Mouse (Mus musculus): ENCODE measurements around the gene Igsf6. TPM values are rescaled to one million over a fixed set of nuclear protein-coding genes. Genes with fewer than 3 reads are reported as not detected.

Igsf6 gene
- polyA plus RNA-seq (2016; fragmentation: Nextera tagmentation; extraction: Ambion mirVana): 1.3 and 1.5 TPM in 2 replicates

- no peak for DNase-seq (ENCODE audit: low spot score)
- peaks cover 87% of the 10 kb centered on the region for H3K36me3 ChIP-seq
- H3K9me3 ChIP-seq: no peaks in the 10 kb centered on the region
- no peaks in the 10 kb centered on the region for H3K27me3 ChIP-seq (ENCODE audit: insufficient read depth, poor library complexity, severe bottlenecking)
- H3K27ac ChIP-seq: no peak within 1 kb of the TSS
- H3K4me3 ChIP-seq: no peak within 1 kb of the TSS
- H3K4me1 ChIP-seq (replicated peaks): no peaks in the 10 kb centered on the region
- 91% methylated on average over 11 of the region's 11 CpGs for WGBS
These were observed at the start of gene Igsf6 for GRCm38 (mm10) chr7:121074281-121074680. Gene Igsf6 (minus strand): TSS chr7:121074572.

GRCm38 (mm10) chr7:121120143-121120818 lies 45.9 kb upstream of the Igsf6 start:
- Histone ChIP-seq H3K36me3 (no peaks in the 10 kb centered on the region), H3K4me1 (replicated peaks) (no peaks in the 10 kb centered on the region), H3K9me3 (no peaks in the 10 kb centered on the region), H3K4me3 (no peak overlapping the region), H3K27me3 (ENCODE audit: insufficient read depth, poor library complexity, severe bottlenecking) (no peaks in the 10 kb centered on the region), H3K27ac (peak overlapping the region; percentile 54; the same call in 1 of the 2 replicates)
- 13% methylated on average over 10 of the region's 10 CpGs for WGBS
- peak; percentile 79 for DNase-seq (ENCODE audit: low spot score)

GRCm38 (mm10) chr7:121111762-121112161 lies 37.4 kb upstream of the Igsf6 start:
- 66% methylated on average over 3 of the region's 3 CpGs for WGBS
- no peak overlapping the region for H3K4me3 ChIP-seq
- no peaks in the 10 kb centered on the region for H3K9me3 ChIP-seq

GRCm38 (mm10) chr7:121111321-121111720 lies 36.9 kb upstream of the Igsf6 start:
- H3K36me3 ChIP-seq: no peaks in the 10 kb centered on the region
- no peaks in the 10 kb centered on the region for H3K9me3 ChIP-seq
- no peaks in the 10 kb centered on the region for H3K27me3 ChIP-seq (ENCODE audit: insufficient read depth, poor library complexity, severe bottlenecking)
- no peak for DNase-seq (ENCODE audit: low spot score)
- WGBS: 51% methylated on average over 3 of the region's 3 CpGs
- H3K4me3 ChIP-seq: no peak overlapping the region
- H3K27ac ChIP-seq: no peak overlapping the region
- no peaks in the 10 kb centered on the region for H3K4me1 ChIP-seq (replicated peaks)

More at GRCm38 (mm10) chr7:121111762-121112161, 37.4 kb upstream of the Igsf6 start:
- H3K27ac ChIP-seq: no peak overlapping the region
- DNase-seq (ENCODE audit: low spot score): no peak
- H3K36me3 ChIP-seq: no peaks in the 10 kb centered on the region
- H3K4me1 ChIP-seq (replicated peaks): no peaks in the 10 kb centered on the region
- H3K27me3 ChIP-seq (ENCODE audit: insufficient read depth, poor library complexity, severe bottlenecking): no peaks in the 10 kb centered on the region

GRCm38 (mm10) chr7:121107851-121108250 lies 33.5 kb upstream of the Igsf6 start:
- H3K4me3 ChIP-seq: no peak overlapping the region
- H3K4me1 ChIP-seq (replicated peaks): no peaks in the 10 kb centered on the region
- H3K27ac ChIP-seq: no peak overlapping the region
- no peak for DNase-seq (ENCODE audit: low spot score)
- no peaks in the 10 kb centered on the region for H3K9me3 ChIP-seq
- 59% methylated on average over 3 of the region's 3 CpGs for WGBS
- no peaks in the 10 kb centered on the region for H3K27me3 ChIP-seq (ENCODE audit: insufficient read depth, poor library complexity, severe bottlenecking)
- H3K36me3 ChIP-seq: no peaks in the 10 kb centered on the region

GRCm38 (mm10) chr7:121098614-121099389 lies 24.4 kb upstream of the Igsf6 start:
- Histone ChIP-seq H3K4me1 (replicated peaks) (0 out of 2 replicates have a peak, but pooled peaks cover 3% of the 10 kb centered on the region), H3K27me3 (ENCODE audit: insufficient read depth, poor library complexity, severe bottlenecking) (no peaks in the 10 kb centered on the region), H3K27ac (no peak overlapping the region), H3K4me3 (no peak overlapping the region), H3K9me3 (no peaks in the 10 kb centered on the region), H3K36me3 (no peaks in the 10 kb centered on the region)
- DNase-seq (ENCODE audit: low spot score): no peak
- WGBS: 76% methylated on average over 10 of the region's 10 CpGs

GRCm38 (mm10) chr7:121093026-121093425 lies 18.7 kb upstream of the Igsf6 start:
- no peaks in the 10 kb centered on the region for H3K36me3 ChIP-seq
- no peak for DNase-seq (ENCODE audit: low spot score)
- 78% methylated on average over 4 of the region's 4 CpGs for WGBS

GRCm38 (mm10) chr7:121090748-121091147 lies 16.4 kb upstream of the Igsf6 start:
- no peak for DNase-seq (ENCODE audit: low spot score)
- H3K4me1 ChIP-seq (replicated peaks): peaks cover 8% of the 10 kb centered on the region; the same call in 1 of the 2 replicates
- H3K27ac ChIP-seq: no peak overlapping the region
- H3K4me3 ChIP-seq: no peak overlapping the region
- 95% methylated on average over 7 of the region's 7 CpGs for WGBS
- H3K36me3 ChIP-seq: no peaks in the 10 kb centered on the region
- H3K9me3 ChIP-seq: no peaks in the 10 kb centered on the region
- H3K27me3 ChIP-seq (ENCODE audit: insufficient read depth, poor library complexity, severe bottlenecking): no peaks in the 10 kb centered on the region

More at GRCm38 (mm10) chr7:121093026-121093425, 18.7 kb upstream of the Igsf6 start:
- no peaks in the 10 kb centered on the region for H3K27me3 ChIP-seq (ENCODE audit: insufficient read depth, poor library complexity, severe bottlenecking)
- H3K9me3 ChIP-seq: no peaks in the 10 kb centered on the region
- no peak overlapping the region for H3K27ac ChIP-seq
- no peak overlapping the region for H3K4me3 ChIP-seq
- H3K4me1 ChIP-seq (replicated peaks): no peaks in the 10 kb centered on the region

- no peak for DNase-seq (ENCODE audit: low spot score)
- Histone ChIP-seq H3K4me1 (replicated peaks) (peaks cover 18% of the 10 kb centered on the region), H3K9me3 (no peaks in the 10 kb centered on the region), H3K36me3 (no peaks in the 10 kb centered on the region), H3K27ac (no peak overlapping the region), H3K27me3 (ENCODE audit: insufficient read depth, poor library complexity, severe bottlenecking) (no peaks in the 10 kb centered on the region), H3K4me3 (no peak overlapping the region)
- WGBS: 74% methylated on average over 5 of the region's 5 CpGs
These were observed 14.4 kb upstream of the Igsf6 start for GRCm38 (mm10) chr7:121088745-121089144.

- peak; percentile 23 for DNase-seq (ENCODE audit: low spot score)
- Histone ChIP-seq H3K27me3 (ENCODE audit: insufficient read depth, poor library complexity, severe bottlenecking) (no peaks in the 10 kb centered on the region), H3K9me3 (no peaks in the 10 kb centered on the region), H3K27ac (peak overlapping the region; percentile 2), H3K36me3 (peaks cover 2% of the 10 kb centered on the region), H3K4me3 (no peak overlapping the region), H3K4me1 (replicated peaks) (peaks cover 18% of the 10 kb centered on the region)
- 32% methylated on average over 4 of the region's 4 CpGs for WGBS
These were observed 11.1 kb upstream of the Igsf6 start for GRCm38 (mm10) chr7:121085500-121085899.

- Histone ChIP-seq H3K36me3 (peaks cover 7% of the 10 kb centered on the region), H3K27ac (peak overlapping the region; percentile 2; the same call in 1 of the 2 replicates), H3K9me3 (no peaks in the 10 kb centered on the region), H3K4me1 (replicated peaks) (peaks cover 18% of the 10 kb centered on the region), H3K4me3 (no peak overlapping the region), H3K27me3 (ENCODE audit: insufficient read depth, poor library complexity, severe bottlenecking) (no peaks in the 10 kb centered on the region)
- no peak for DNase-seq (ENCODE audit: low spot score)
- 77% methylated on average over 8 of the region's 8 CpGs for WGBS
These were observed 10.6 kb upstream of the Igsf6 start for GRCm38 (mm10) chr7:121084840-121085453.

GRCm38 (mm10) chr7:121082949-121083513 lies 8.7 kb upstream of the Igsf6 start:
- H3K4me3 ChIP-seq: no peak overlapping the region
- peaks cover 24% of the 10 kb centered on the region for H3K36me3 ChIP-seq
- 0 out of 2 replicates have a peak overlapping the region, but pooled peaks have one; percentile 4 for H3K27ac ChIP-seq
- no peaks in the 10 kb centered on the region for H3K9me3 ChIP-seq
- peaks cover 18% of the 10 kb centered on the region for H3K4me1 ChIP-seq (replicated peaks)
- DNase-seq (ENCODE audit: low spot score): no peak
- 76% methylated on average over 9 of the region's 9 CpGs for WGBS
- no peaks in the 10 kb centered on the region for H3K27me3 ChIP-seq (ENCODE audit: insufficient read depth, poor library complexity, severe bottlenecking)

Measured in hindbrain, embryonic 10.5 days (tissue).